Mouse (Mus musculus): ENCODE results near the gene Nrxn2.

GRCm38 (mm10) chr19:6502035-6502541 is 83.6 kb downstream of the Nrxn2 start:
- TF ChIP-seq E2F4 (IDR thresholded peaks at IDR 0.05; ENCODE audit: insufficient read depth) = no peak
- no peak for TF ChIP-seq POLR2A (IDR thresholded peaks at IDR 0.05; ENCODE audit: insufficient read length, low read depth)
- no peak for TF ChIP-seq USF1 (IDR thresholded peaks at IDR 0.05; ENCODE audit: low read depth)
- TF ChIP-seq TCF12 (IDR thresholded peaks at IDR 0.05; ENCODE audit: insufficient read depth, poor library complexity, severe bottlenecking) = no peak
- no peak for TF ChIP-seq MAX (IDR thresholded peaks at IDR 0.05; ENCODE audit: low read depth)
- no peak for TF ChIP-seq POLR2AphosphoS2 (IDR thresholded peaks at IDR 0.05; ENCODE audit: insufficient read length, low read depth)
- no peak for TF ChIP-seq MYOD1 (IDR thresholded peaks at IDR 0.05; ENCODE audit: control insufficient read depth in 1 of 3, insufficient read length in 2 of 3, low read depth in 2 of 3)
- no peak for TF ChIP-seq TCF3 (IDR thresholded peaks at IDR 0.05; ENCODE audit: insufficient read length, low read depth)
- no peak for TF ChIP-seq MYOG (IDR thresholded peaks at IDR 0.05; ENCODE audit: control insufficient read depth in 1 of 3, insufficient read depth in 1 of 3, insufficient read length in 2 of 3, low read depth in 2 of 3)
- no peak for TF ChIP-seq CEBPB (IDR thresholded peaks at IDR 0.05; ENCODE audit: insufficient read depth, poor library complexity, severe bottlenecking)
- TF ChIP-seq SRF (IDR thresholded peaks at IDR 0.05; ENCODE audit: control insufficient read depth, insufficient read length, low read depth) = no peak
